Mouse (Mus musculus): Measurements from ENCODE around the gene Leng8. TPM values are rescaled to one million over a fixed set of nuclear protein-coding genes. Genes with fewer than 3 reads are reported as not detected.

Gene Leng8
- 136 TPM for polyA plus RNA-seq (2015; fragmentation: Illumina TruSeq; extraction: RNeasy Lipid Tissue Mini Kit (QIAGEN cat#74804); ENCODE audit: low read depth, low replicate concordance)

GRCm38 (mm10) chr7:4136771-4137531, at the start of gene Leng8:
Gene Leng8, plus strand, starts transcription at chr7:4137039.

GRCm38 (mm10) chr7:4119344-4119902, 17.4 kb upstream of the Leng8 start, which contains the start of gene Ttyh1:
Gene Ttyh1, plus strand, starts transcription at chr7:4119408.

DNA sequence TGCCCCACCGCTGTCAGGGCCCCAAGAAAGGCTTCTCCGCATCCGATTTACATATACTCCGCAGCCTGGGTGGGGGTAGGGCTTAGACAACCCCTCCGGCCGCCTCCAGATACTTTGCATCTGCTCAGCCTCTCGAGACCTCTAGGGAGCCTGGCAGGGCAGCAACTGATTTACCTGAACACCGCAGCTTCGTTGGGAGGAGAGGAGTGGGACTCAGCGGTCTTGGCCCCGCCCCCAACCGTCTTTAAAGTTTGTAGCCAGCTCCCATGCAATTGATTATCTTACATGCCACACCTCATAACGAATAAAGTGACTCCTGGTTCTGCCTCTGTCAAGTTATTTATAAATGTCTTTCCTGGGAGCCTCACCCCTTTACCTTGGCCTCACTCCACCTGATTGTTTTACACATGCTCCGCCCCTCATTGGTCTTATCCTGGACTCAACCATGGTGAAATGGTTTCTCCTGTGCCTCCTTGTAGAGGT, 13.3 kb downstream of the Leng8 start, which contains the start of gene Leng9:
Gene Leng9 (minus strand): TSS at position 316 of the 483 bp plus-strand sequence.

DNA sequence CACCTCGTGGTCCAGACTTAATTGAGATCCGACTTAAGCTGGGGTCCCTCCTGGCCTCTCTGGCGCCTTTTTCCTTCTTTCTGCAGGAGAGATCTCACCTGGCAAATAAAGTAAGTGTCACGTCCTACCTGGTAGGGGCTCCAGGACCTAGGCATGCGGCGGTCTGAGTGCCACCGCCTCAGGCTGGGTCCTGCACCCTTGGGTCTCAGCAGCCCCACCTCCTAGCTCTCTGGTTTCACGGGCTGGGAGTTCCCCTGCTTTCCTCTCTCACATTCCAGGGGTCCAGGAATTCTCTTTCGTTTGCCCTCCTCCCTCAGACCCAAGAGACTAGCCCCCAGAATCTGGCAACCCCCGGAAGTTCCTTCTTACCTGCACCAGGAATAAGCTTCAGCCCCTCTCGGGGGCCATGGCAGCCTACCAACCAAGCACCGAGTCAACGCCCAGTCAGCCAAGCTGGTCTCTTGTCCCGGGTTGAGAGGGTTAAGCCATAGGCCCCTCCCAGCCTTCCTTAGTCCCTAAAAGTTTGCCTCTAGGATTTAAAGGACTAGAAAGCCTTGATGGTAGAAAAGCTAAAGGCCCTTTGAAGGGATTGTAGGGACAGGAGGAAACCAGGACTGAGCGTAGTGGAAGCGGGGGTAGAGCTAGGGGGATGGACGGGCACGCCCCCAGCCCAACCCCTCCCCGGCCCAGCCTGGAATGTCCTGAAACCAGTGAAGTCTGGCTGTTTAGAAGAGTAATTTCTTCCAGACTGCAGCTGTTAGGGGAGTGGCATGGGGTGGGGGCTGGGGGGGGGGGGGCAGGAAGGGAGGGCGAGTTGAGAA, 27.5 kb downstream of the Leng8 start, which contains the start of gene Cdc42ep5:
Gene Cdc42ep5 (minus strand): TSS at position 771 of the 821 bp plus-strand sequence.

Other genes starting within 250 kb of the Leng8 start
- gene Gm14548, start 238.9 kb upstream of the Leng8 start, polyA plus RNA-seq (2015; fragmentation: Illumina TruSeq; extraction: RNeasy Lipid Tissue Mini Kit (QIAGEN cat#74804); ENCODE audit: low read depth, low replicate concordance) = not detected
- not detected for gene Lilra6, start 221.5 kb upstream of the Leng8 start, polyA plus RNA-seq (2015; fragmentation: Illumina TruSeq; extraction: RNeasy Lipid Tissue Mini Kit (QIAGEN cat#74804); ENCODE audit: low read depth, low replicate concordance)
- gene Lair1, start 73.8 kb upstream of the Leng8 start, polyA plus RNA-seq (2015; fragmentation: Illumina TruSeq; extraction: RNeasy Lipid Tissue Mini Kit (QIAGEN cat#74804); ENCODE audit: low read depth, low replicate concordance) = 9.6 TPM
- gene Ttyh1, start 17.6 kb upstream of the Leng8 start, polyA plus RNA-seq (2015; fragmentation: Illumina TruSeq; extraction: RNeasy Lipid Tissue Mini Kit (QIAGEN cat#74804); ENCODE audit: low read depth, low replicate concordance) = 555 TPM
- gene Leng9, start 13.3 kb downstream of the Leng8 start, polyA plus RNA-seq (2015; fragmentation: Illumina TruSeq; extraction: RNeasy Lipid Tissue Mini Kit (QIAGEN cat#74804); ENCODE audit: low read depth, low replicate concordance) = 6.0 TPM
- gene Cdc42ep5, start 27.8 kb downstream of the Leng8 start, polyA plus RNA-seq (2015; fragmentation: Illumina TruSeq; extraction: RNeasy Lipid Tissue Mini Kit (QIAGEN cat#74804); ENCODE audit: low read depth, low replicate concordance) = 1.6 TPM
- 0.28 TPM for gene Lilra5, start 100.7 kb downstream of the Leng8 start, polyA plus RNA-seq (2015; fragmentation: Illumina TruSeq; extraction: RNeasy Lipid Tissue Mini Kit (QIAGEN cat#74804); ENCODE audit: low read depth, low replicate concordance)
- gene Ncr1, start 200.7 kb downstream of the Leng8 start, polyA plus RNA-seq (2015; fragmentation: Illumina TruSeq; extraction: RNeasy Lipid Tissue Mini Kit (QIAGEN cat#74804); ENCODE audit: low read depth, low replicate concordance) = not detected

Measured in brain, adult 10 weeks (tissue).